Mouse (Mus musculus): Measurements from ENCODE around the gene Usp29.
A peak's percentile ranks its signal among the peaks of the same experiment; 100 is the strongest.
"Not testable (repeated sequence)": the region's sequence is repeated elsewhere in the genome, so short reads cannot be mapped to it uniquely, and the experiment has no call there.

Gene Usp29

DNA sequence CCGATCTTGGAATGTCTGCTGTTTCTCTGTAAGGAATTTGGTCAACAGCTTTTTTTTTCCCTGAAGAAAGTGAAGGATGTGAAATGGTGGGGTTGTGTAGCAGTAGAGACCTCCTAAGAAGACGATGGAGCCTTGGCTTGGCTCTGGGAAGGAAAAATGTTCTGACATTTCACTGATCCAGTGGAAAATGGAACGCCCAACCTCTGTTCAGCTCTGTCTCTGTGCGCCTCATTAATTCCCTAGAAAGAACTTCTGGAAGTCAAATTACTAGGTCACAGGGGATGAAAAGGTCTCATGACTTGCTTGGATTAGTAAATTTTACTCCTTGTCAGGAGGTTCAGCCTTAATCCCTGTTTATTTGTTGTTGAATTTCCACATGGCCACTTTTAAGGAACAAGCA lies 92.3 kb downstream of the Usp29 start:
- peak; percentile 17 for DNase-seq

DNA sequence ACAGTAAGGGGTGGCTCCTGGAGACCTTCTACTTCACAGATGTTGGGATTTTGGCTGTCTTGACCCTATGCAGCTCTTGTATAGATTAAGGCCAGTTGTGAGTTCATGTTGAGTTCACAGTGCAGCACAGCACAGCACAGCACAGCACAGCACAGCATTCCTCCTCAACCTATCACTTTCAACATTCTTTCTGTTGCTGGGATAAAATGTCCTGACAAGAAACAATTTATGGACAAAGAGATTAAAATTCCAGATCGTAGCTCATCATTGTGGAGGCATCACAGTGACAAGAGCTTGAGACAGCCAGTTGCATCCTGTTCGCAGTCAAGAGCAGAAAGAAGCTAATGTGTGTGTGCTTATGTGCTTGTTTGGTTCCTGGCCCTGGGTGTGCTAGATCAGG lies 93.3 kb downstream of the Usp29 start:
- DNase-seq: no peak

DNA sequence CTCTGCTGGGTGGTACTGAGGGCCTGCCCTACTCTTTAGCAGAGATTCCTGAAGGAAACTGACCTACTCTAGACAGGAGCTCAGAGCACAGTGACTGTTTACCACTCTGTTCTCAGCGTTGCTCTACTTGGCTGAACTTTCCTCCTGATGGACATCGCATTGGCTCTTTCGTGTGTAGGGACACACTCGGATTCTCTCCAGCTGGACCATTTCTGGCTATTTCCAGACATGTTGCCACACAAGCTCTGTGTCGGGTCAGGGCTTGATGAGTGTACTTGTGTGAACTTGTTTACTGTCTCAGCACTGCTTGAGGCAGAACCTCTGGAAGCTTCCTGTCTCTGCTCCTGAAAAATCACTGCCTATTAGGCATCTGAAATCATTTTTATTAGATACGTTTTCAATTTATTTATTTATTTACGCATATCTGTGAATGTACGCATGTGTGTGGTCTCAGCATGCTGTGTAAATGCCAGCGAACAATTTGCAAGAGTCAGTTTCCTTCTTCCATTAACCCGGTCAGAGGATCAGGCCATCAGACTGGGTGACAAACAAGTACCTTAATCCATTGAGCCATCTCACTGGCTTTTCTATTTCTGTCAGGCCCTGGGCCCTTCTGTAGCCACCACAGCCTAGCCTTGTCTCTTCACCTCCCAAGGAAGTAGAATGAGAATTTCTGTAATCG lies 95.7 kb downstream of the Usp29 start:
- DNase-seq: peak; percentile 57

DNA sequence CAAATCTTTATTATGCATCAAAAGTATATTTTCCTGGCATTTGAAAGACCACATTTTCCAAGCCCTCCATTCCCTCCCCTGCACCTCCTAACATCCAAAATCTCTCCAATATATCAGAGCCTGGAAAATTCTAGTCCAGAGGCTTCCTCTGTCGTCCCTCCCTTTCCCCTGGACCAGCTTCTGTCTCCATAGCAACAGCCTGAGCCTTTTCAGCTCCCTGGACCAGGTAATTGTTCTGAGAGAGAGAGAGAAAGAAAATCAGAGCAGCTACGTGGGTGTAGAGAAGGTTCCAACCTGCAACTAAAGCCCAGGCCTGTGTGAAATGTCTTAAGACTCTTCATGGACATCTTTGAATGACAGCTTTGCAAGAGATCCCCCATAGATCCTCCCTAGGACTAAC lies 98.8 kb downstream of the Usp29 start:
- no peak for DNase-seq

DNA sequence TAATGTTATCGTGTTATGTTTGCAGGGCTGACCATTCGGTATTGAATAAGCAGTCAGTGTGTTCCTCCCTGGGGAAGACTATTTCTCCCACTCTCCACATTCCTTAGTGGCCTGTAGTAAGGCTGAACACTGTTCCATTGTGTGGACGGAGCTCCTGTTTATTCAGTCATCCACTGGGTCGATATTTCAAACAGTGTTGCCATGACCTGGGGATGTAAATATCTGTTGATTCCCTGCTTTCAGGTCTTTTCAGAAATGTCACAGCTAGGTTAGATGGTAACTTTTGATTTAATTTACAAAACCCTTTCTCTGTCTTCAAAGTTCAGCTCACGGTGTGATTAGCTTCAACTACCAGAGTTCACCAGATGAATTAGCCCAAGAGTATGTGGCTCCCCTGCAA lies 104.6 kb downstream of the Usp29 start:
- no peak for DNase-seq

DNA sequence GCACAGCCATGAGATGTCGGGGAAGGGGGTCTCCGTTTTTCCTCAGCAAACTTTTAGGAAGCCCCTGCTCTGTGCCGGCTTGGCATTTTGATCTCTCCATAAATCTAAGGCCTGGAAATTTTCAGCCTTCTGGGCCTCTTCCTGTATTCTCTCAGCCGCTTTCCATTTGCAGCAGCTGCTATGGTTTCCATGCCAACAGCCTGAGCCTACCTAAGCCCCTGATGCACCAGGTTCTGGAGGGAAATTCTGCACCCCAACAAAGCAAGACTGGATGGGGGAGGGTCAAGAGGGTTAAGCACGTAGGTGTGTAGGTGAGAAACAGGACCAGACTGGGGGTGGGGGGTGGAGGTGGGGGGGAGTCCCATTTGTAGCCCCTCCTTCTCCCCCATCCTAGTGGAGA lies 105.0 kb downstream of the Usp29 start:
- no peak for DNase-seq

DNA sequence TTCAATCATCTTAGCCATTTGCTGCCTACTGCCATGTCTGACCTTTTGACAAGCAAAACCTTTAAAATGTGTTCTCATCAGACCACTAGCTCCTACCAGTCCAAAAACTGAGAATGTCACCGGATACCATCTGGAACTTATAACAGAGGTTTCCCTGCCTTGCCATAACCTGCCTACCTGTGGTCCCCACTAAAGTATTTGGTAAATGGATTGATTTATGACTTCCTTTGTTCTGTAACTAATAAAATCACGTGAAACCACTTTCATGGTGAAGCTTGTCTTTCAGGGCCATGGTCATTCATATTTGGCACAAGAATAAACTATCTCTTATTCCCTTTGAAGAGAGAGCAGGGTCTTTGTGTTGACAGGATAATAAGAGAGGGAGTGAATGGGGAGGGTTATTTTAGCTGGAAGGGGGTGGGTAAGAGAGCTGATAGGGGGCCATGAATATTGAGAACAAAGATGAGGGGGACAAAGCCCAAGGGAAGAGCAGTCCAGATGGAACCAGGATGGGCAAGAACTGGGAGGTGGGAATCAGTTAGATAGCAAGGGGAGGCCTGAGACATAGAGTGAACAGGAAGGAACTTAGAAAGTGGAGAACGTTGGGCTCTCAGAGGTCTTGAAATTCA lies 107.0 kb downstream of the Usp29 start:
- no peak for DNase-seq

DNA sequence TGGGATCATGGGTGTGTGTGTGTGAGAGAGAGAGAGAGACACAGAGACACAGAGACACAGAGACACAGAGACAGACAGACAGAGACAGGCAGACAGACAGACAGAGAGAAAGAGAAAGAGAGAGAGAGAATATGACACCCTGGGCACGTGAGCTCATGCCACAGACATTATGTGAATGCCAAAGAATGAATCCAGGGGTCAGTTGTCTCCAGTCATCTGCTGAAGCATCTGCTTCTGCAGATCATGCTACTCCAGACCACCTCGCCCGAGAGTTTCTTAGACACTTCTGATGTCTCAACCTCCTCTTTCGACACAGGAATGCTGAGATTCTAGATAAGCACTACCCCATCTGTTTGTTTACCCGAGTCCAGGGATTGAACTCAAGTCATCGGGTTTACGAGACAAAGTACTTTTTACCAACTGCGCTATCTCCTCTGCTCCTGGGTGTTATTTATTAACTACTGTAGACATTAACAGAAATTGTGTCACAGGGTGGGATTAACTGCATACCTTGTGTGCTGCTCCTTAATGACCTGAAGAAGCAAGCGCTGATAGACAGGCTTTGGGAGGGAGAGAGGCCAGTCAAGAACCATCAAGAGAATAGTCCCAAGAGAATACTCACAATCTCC lies 107.7 kb downstream of the Usp29 start:
- DNase-seq: no peak

DNA sequence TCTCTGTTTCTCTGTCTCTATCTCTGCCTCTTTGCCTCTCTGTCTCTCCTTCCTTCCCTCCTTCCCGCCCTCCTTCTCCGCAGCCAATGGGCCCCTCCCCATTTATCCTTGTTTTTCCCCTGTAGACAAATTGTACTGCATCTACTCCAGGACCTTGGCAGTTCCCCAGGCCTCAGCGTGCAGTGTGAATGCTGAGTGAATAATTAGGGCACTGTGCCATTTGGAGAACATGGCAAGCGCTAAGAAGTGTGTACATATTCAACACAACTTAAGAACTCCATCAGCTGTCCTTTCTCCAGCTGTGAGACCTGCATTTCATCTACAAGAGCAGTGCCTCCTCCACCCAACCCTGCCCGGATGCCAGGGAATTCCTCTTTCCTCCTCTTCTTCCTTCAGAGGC lies 110.5 kb downstream of the Usp29 start:
- no peak for DNase-seq

DNA sequence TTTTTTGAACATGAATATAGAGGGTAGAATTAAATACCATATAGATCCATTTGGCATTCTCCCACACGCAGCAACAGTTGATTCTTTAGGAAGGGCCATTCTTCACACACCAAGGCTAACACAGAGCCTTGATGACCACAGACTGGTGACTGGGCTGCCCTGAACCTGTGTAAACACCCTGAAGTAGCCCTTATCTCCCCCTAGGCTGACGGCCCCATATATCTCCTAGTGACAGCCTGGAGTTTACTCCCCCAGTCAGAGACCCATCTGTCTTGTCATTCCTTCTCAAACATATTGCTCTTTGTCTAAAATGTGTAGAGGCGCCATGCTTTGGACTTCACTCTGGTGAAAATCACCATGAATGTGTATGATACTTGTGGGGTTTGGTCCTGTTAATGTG lies 119.1 kb downstream of the Usp29 start:
- DNase-seq: no peak

DNA sequence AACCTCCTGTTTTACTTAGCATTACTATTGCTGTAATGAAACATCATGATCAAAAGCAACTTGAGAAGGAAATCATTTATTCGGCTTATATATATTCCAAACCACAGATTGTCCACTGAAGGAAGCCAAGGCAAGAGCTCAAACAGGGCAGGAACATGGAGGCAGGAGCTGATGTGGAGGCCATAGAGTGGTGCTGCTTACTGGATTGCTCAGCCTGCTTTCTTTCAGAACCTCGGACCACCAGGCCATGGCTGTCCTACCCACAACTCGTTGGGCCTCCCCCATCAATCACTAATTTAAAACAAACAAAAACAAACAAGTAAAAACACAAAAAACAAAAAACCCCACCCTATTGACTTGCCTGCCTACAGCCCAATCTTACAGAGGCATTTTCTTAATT lies 119.9 kb downstream of the Usp29 start:
- DNase-seq: no peak

DNA sequence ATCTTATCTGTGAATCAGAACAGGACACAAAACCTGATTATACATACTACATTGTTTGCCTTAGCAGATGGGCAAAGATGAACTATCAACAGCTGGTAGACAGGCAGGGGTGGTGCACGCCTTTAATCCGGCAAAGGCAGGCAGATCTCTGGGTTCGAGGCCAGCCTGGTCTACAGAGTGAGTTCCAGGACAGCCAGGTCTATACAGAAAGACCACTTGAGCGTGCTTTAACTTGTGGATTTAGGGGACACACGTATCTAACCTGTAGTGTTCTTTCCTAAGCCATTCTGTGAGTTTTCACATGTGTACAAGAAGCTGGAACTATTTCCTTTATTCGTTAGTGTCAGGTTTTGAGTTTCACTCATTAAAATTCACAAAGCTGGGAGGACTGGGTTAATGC lies 120.9 kb downstream of the Usp29 start:
- DNase-seq: no peak

DNA sequence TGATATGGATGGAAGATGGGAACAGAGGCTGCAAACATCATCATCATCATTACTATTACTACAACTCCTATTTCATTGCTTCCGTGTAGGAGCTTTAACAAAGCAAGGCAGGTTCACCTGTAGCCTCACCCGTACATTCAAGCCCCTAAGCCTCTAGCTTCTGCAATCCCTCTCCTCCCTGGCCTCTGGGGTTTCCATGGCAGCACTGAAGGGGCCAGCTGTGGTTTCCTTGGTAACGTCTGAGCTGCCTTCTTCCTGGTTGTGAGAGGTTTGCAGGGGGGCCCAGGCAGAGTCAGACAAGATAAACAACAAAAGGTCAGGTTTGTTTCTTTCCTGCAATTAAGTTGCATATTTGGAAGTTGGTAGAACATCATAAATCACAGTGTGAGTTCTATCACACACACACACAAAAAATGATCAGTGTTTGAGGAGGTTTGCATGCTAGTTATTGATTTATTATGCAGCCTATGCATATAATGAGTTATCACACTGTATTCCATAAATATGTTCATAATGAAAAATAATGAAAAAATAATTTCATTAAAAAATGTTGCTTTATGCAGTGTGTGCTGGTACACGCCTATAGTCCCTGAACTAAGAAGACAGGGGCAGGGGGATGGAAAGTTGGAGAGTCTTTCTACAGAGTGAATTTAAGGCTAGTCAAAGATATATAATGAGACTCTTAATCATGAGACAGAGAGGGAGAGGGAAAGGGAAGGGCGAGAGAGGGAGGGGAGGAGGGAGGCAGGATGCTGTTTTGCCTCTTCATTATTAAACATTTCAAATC lies 121.5 kb downstream of the Usp29 start:
- DNase-seq: no peak

DNA sequence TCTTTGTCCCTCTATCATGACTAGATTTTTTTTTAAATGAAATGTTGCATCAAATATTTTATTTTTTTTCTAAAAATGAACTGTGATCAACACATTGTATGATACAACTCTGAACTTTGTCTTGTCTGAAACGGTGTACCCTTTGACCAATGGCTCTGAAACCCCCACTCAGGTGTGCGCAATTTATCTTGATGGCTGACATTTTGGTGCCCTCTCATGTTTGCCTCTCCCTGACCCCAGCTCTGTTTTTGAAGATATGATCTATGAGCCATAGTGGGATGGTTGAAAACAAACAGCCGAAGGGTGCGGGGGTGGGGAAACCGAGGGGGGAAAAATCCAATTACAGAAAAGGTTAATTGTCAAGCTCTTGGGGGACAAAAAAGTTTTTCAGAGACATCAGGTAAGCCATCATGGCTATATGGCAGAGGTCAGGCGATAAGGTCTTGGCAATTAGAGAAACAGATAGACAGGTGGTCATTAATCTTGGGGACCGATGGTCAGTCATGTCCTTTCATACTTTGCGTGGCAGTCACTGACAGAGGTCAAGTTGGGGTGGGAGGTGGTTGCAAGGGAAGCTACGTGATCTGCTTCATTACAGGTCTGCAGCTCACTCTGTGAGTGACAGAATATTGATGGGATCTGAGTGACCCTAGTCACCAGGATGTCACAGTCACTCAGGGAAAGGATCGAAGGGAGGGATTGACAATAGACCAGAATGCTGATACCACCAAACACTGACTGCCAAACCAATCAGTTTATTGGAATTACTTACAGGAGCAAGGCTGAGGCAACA lies 125.4 kb downstream of the Usp29 start:
- no peak for DNase-seq

DNA sequence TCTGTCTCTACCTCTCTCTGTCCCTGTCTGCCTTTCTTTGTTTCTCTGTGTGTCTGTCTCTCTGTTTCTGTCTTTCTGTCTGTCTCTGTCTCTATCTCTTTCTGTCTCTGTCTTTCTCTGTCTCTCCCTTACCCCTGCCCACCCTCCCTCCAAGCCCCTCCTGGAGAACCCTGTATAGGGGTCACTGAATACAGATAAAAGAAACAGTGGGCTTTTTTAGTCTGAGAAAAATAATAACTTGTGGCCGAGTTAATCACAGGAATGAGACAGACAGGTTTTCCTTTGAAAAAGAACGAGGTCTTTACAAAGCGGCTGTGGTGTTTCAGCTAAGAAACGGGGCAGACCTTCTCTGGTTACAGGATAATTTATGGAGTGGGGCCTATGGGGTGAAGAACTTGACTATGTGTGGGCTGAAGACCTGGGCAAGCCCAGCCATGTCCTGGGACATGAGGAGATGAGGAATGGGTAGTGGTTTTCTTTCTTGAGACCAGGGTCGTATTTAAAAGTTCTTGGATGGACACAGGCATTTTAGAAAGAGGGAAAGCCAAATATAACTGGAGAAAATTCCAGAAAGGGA lies 128.4 kb downstream of the Usp29 start:
- DNase-seq: no peak

DNA sequence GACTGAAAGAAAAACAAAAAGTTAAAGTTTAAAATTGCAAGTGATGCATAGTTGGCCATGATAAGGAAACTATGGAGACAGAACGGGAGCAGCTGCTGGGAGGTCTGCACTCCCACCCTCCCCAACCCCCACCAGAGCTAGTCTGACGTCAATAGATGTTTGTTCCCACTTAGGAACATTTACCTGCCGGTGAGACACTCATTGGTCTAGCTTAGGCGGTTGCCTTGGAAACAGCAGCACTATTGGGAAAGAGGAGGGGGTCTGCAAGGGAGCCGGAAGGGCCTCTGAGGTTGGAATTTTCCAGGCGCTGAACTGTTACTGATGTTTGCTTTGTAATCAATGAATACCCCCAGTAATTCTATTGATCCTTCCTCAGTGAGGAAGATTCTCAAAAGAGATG lies 130.3 kb downstream of the Usp29 start:
- no peak for DNase-seq

DNA sequence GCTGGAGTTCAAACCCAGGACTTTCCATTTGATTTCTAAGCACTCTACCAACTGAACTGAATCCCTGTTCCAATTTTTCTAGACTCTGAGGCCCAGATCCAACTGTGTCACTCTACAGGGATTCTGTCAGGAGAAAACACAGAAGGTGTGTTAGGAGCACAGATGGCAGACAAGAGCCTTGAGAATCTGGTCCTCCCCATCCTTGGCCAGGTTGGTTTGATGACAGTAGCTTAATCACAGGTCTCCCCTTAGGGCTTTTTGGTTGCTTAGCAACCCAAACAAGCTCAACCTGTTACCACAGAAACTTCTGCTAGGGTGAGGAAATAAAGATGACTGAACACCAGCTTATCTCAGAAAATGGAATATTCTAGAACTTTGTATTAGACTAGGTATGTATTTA lies 136.0 kb downstream of the Usp29 start:
- DNase-seq: no peak

DNA sequence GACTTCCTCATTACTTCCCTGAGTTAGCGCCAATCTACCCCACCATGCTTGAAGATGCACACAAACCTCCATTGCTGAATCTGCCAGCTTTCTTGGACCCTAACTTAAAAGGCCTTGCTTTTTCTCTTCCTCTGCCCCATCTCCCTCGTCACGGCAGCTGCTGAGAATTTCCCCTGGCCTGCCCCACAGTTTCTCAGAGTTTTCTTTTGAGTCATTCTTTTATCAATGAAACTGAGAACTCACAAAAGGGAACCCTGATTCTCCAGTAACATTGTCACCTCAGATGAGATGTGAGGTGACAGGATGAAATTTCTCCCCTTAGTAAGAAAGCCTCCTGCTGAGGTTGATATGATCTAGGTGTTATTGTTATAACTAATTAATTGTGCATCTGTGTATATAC lies 138.5 kb downstream of the Usp29 start:
- no peak for DNase-seq

DNA sequence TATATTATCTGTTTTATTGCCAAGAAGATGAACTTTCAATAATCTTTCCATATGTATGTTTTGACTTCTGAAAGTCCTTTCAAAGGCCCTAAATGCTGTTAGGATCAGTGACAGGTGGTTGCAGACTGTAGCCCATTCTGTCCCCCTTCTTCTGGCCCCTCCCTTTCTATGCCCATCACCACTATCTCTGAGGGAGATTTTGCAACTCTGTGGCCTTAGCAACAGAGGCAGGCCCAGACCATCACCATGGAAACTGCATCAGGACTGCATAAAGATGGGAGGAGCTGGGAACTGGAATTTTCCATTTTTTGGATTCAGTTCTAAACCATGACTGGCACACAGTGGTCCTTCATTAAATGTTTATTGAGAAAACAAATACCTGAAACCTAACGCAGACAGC lies 139.2 kb downstream of the Usp29 start:
- DNase-seq: no peak

DNA sequence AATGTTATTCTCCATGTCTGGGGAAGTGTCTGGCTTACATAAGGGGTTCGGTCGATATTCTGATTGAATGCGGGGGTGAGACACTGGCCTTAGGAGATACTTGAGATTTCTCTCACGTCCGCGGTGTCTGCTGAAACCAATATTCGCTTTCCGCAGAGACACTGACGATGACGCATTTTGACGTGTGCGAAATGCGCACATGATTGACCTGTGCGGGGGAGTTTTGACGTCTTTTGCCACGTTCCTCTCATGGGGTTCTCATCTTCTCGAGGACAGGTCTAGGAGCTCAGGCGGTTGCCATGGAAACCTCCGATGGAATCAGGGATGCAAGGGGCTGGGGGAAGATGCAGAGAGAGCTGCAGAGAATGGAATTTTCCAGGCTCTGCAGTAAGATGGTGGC lies 144.1 kb downstream of the Usp29 start:
- no peak for DNase-seq

DNA sequence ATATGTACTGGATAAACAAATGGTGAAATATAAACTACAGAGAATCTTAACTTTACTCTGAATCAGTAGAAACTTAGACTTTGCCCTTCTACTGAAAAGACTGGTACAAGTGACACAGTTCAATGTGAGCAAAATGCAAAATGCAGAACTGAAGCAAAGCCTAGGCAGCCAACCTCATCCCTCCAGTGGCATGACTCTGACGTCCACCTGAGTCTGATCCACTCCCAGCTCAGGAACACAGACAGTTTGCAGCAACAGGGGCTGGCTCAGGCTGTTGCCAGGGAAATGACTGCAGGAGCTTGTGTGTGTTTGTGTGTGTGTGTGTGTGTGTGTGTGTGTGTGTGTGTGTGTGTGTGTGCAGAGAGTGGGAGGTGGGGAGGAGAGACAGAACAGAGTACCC lies 147.8 kb downstream of the Usp29 start:
- DNase-seq: peak; percentile 31

DNA sequence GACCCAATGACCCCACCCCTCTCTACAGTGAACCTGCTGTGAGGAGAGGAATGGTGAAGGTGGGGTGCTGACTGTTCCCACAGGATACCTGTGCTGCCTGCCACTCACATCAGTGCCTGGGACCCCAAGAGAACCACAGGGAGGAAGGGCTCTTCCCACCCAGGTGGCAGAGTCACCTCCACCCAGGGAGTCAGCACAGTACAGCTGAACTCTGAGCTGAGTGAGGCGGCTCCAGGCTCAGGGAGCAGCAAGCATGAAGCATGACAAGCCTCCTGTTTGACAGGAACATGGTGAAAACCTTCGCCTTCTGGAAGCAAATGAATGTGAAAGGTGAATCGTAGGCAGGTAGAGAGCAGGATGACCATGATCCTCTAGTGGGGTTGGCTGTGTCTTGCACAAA lies 148.5 kb downstream of the Usp29 start:
- DNase-seq: not testable (repeated sequence)

Measured in kidney, adult 9 months (tissue).